Mouse (Mus musculus): ENCODE results near the gene Fosb. TPM values are rescaled to one million over a fixed set of nuclear protein-coding genes. Genes with fewer than 3 reads are reported as not detected.

Fosb gene
- polyA plus RNA-seq, 1 experiment = 2.1 TPM

GRCm38 (mm10) chr7:19258336-19258735 lies 51.5 kb downstream of the Fosb start:
- Histone ChIP-seq H3K27ac (ENCODE audit: insufficient read depth, low read length) (no peak overlapping the region), H3K4me3 (ENCODE audit: insufficient read depth, low read length) (no peak overlapping the region), H3K4me1 (ENCODE audit: control insufficient read depth, insufficient read depth, low read length) (no peaks in the 10 kb centered on the region)
- TF ChIP-seq CTCF (IDR thresholded peaks at IDR 0.05; ENCODE audit: borderline replicate concordance, insufficient read depth, low read length) (no peak), POLR2A (IDR thresholded peaks at IDR 0.05; ENCODE audit: low read depth, low read length) (no peak)

- H3K4me3 ChIP-seq (ENCODE audit: insufficient read depth, low read length) = no peak overlapping the region
- no peaks in the 10 kb centered on the region for H3K4me1 ChIP-seq (ENCODE audit: control insufficient read depth, insufficient read depth, low read length)
- no peak overlapping the region for H3K27ac ChIP-seq (ENCODE audit: insufficient read depth, low read length)
- no peak for TF ChIP-seq POLR2A (IDR thresholded peaks at IDR 0.05; ENCODE audit: low read depth, low read length)
- no peak for TF ChIP-seq CTCF (IDR thresholded peaks at IDR 0.05; ENCODE audit: borderline replicate concordance, insufficient read depth, low read length)
These were observed 52.3 kb downstream of the Fosb start for GRCm38 (mm10) chr7:19257390-19258022.

GRCm38 (mm10) chr7:19256567-19256966 lies 53.3 kb downstream of the Fosb start:
- no peak for TF ChIP-seq POLR2A (IDR thresholded peaks at IDR 0.05; ENCODE audit: low read depth, low read length)
- Histone ChIP-seq H3K27ac (ENCODE audit: insufficient read depth, low read length) (no peak overlapping the region), H3K4me3 (ENCODE audit: insufficient read depth, low read length) (no peak overlapping the region), H3K4me1 (ENCODE audit: control insufficient read depth, insufficient read depth, low read length) (no peaks in the 10 kb centered on the region)

- H3K4me1 ChIP-seq (ENCODE audit: control insufficient read depth, insufficient read depth, low read length) = no peaks in the 10 kb centered on the region
- H3K27ac ChIP-seq (ENCODE audit: insufficient read depth, low read length) = no peak overlapping the region
- no peak overlapping the region for H3K4me3 ChIP-seq (ENCODE audit: insufficient read depth, low read length)
- TF ChIP-seq POLR2A (IDR thresholded peaks at IDR 0.05; ENCODE audit: low read depth, low read length) (no peak), CTCF (IDR thresholded peaks at IDR 0.05; ENCODE audit: borderline replicate concordance, insufficient read depth, low read length) (no peak)
These were observed 54.5 kb downstream of the Fosb start for GRCm38 (mm10) chr7:19255395-19255794.

DNA sequence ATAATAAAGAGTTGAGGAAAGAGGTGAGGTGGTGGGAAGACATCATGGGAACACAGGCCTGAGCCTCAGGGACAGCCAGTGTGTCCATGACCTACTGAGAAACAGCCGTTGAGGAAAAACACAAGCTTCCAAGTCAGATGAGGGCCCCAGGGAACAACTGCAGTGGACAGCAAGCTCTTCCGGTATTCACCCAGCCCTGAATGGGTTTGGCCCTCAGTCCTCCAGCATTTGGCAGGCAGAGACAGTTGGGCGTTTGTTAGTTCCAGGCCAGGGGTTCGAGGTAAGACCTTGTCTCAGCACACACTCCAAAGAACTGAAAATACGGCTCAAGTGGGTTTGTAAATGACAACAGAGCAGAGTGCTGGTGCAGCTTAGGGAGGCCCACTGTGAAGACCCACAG lies 56.4 kb downstream of the Fosb start:
- Histone ChIP-seq H3K27ac (ENCODE audit: insufficient read depth, low read length) (no peak overlapping the region), H3K4me3 (ENCODE audit: insufficient read depth, low read length) (no peak overlapping the region), H3K4me1 (ENCODE audit: control insufficient read depth, insufficient read depth, low read length) (no peaks in the 10 kb centered on the region)
- TF ChIP-seq CTCF (IDR thresholded peaks at IDR 0.05; ENCODE audit: borderline replicate concordance, insufficient read depth, low read length) = no peak
- no peak for TF ChIP-seq POLR2A (IDR thresholded peaks at IDR 0.05; ENCODE audit: low read depth, low read length)

Other genes starting within 250 kb of the Fosb start
- 39.0 and 47.0 TPM in 2 replicates for gene Dmwd, start 233.8 kb downstream of the Fosb start, polyA plus RNA-seq (2011; ENCODE audit: insufficient read length, low read depth, missing spikeins)
- 75.4 and 114 TPM in 2 replicates for gene Dmpk, start 226.2 kb downstream of the Fosb start, polyA plus RNA-seq (2011; ENCODE audit: insufficient read length, low read depth, missing spikeins)
- 7.4 and 11.4 TPM in 2 replicates for gene Six5, start 215.5 kb downstream of the Fosb start, polyA plus RNA-seq (2011; ENCODE audit: insufficient read length, low read depth, missing spikeins)
- not detected in 2 replicates for gene Gm4969, start 191.7 kb downstream of the Fosb start, polyA plus RNA-seq (2011; ENCODE audit: insufficient read length, low read depth, missing spikeins)
- gene Fbxo46, start 190.2 kb downstream of the Fosb start, polyA plus RNA-seq (2011; ENCODE audit: insufficient read length, low read depth, missing spikeins) = 4.8 and 7.1 TPM in 2 replicates
- gene Qpctl, start 160.8 kb downstream of the Fosb start, polyA plus RNA-seq (2011; ENCODE audit: insufficient read length, low read depth, missing spikeins) = 16.3 and 19.2 TPM in 2 replicates
- gene Snrpd2, start 160.3 kb downstream of the Fosb start, polyA plus RNA-seq (2011; ENCODE audit: insufficient read length, low read depth, missing spikeins) = 70.0 and 71.3 TPM in 2 replicates
- gene Gipr, start 143.9 kb downstream of the Fosb start, polyA plus RNA-seq (2011; ENCODE audit: insufficient read length, low read depth, missing spikeins) = not detected in 2 replicates
- 17.3 and 23.2 TPM in 2 replicates for gene Eml2, start 133.6 kb downstream of the Fosb start, polyA plus RNA-seq (2011; ENCODE audit: insufficient read length, low read depth, missing spikeins)
- gene Gpr4, start 97.5 kb downstream of the Fosb start, polyA plus RNA-seq (2011; ENCODE audit: insufficient read length, low read depth, missing spikeins) = 0.17 and 0.18 TPM in 2 replicates
- gene Opa3, start 81.7 kb downstream of the Fosb start, polyA plus RNA-seq (2011; ENCODE audit: insufficient read length, low read depth, missing spikeins) = 21.8 and 24.4 TPM in 2 replicates
- 161 and 186 TPM in 2 replicates for gene Vasp, start 38.2 kb downstream of the Fosb start, polyA plus RNA-seq (2011; ENCODE audit: insufficient read length, low read depth, missing spikeins)
- gene Ppm1n, start 30.0 kb downstream of the Fosb start, polyA plus RNA-seq (2011; ENCODE audit: insufficient read length, low read depth, missing spikeins) = not detected in 2 replicates
- gene Rtn2, start 27.4 kb downstream of the Fosb start, polyA plus RNA-seq (2011; ENCODE audit: insufficient read length, low read depth, missing spikeins) = 6.8 and 7.8 TPM in 2 replicates
- gene Ercc1, start 34.7 kb upstream of the Fosb start, polyA plus RNA-seq (2011; ENCODE audit: insufficient read length, low read depth, missing spikeins) = 44.9 and 52.2 TPM in 2 replicates
- gene Cd3eap, start 49.4 kb upstream of the Fosb start, polyA plus RNA-seq (2011; ENCODE audit: insufficient read length, low read depth, missing spikeins) = 13.3 and 13.4 TPM in 2 replicates
- 11.0 and 12.5 TPM in 2 replicates for gene Ppp1r13l, start 49.7 kb upstream of the Fosb start, polyA plus RNA-seq (2011; ENCODE audit: insufficient read length, low read depth, missing spikeins)
- 14.3 and 22.7 TPM in 2 replicates for gene Ercc2, start 72.0 kb upstream of the Fosb start, polyA plus RNA-seq (2011; ENCODE audit: insufficient read length, low read depth, missing spikeins)
- gene Klc3, start 94.1 kb upstream of the Fosb start, polyA plus RNA-seq (2011; ENCODE audit: insufficient read length, low read depth, missing spikeins) = 5.3 and 6.3 TPM in 2 replicates
- not detected in 2 replicates for gene Ckm, start 94.7 kb upstream of the Fosb start, polyA plus RNA-seq (2011; ENCODE audit: insufficient read length, low read depth, missing spikeins)
- gene Mark4, start 148.8 kb upstream of the Fosb start, polyA plus RNA-seq (2011; ENCODE audit: insufficient read length, low read depth, missing spikeins) = 27.4 and 29.1 TPM in 2 replicates
- gene Exoc3l2, start 153.3 kb upstream of the Fosb start, polyA plus RNA-seq (2011; ENCODE audit: insufficient read length, low read depth, missing spikeins) = not detected in 2 replicates
- 5.9 and 6.1 TPM in 2 replicates for gene Bloc1s3, start 198.3 kb upstream of the Fosb start, polyA plus RNA-seq (2011; ENCODE audit: insufficient read length, low read depth, missing spikeins)
- gene Trappc6a, start 198.3 kb upstream of the Fosb start, polyA plus RNA-seq (2011; ENCODE audit: insufficient read length, low read depth, missing spikeins) = 15.2 and 23.4 TPM in 2 replicates
- gene Nkpd1, start 207.8 kb upstream of the Fosb start, polyA plus RNA-seq (2011; ENCODE audit: insufficient read length, low read depth, missing spikeins) = not detected in 2 replicates

Measured in embryonic fibroblast, embryonic 13.5 days (primary cell).